Mouse (Mus musculus) spleen, adult 12 weeks (tissue): Measurements from ENCODE around the gene Spx.
A peak's percentile ranks its signal among the peaks of the same experiment; 100 is the strongest.

Experiments
- DNase-seq: peaks from one replicate; pipeline ENCODE4 v3.0.0; 2022; ENCODE audit warnings: low spot score

Spx gene

DNA sequence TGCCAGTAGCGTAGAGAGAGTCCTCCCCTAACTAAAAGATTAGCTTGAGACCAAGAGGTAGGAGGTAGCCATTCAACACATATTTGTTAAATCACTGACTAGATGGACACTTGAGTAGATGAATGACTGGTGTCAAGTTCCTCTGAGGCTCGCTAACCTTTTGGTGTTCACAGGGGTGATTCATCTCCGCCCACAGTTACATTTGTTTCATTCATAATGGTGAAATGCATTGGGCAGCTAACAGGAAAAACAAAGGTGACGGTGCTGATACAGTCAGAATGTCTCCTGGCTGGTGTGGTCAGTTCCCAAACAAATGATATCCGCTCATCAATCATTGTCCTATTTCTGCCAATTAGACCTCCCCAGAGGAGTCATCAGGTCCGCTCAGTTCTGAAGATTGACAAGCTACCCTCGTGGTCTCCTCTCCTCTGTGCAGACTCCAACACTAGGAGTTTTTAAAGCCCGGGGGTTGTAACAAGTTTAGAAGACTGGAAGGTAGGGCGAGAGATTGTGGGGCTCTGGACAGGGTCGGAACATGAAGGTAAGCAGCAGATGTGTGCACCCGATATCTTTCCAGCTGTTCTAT lies at the start of gene Spx:
Gene Spx, plus strand, starts transcription at position 536 of the 586 bp plus-strand sequence.
- no peak for DNase-seq

DNA sequence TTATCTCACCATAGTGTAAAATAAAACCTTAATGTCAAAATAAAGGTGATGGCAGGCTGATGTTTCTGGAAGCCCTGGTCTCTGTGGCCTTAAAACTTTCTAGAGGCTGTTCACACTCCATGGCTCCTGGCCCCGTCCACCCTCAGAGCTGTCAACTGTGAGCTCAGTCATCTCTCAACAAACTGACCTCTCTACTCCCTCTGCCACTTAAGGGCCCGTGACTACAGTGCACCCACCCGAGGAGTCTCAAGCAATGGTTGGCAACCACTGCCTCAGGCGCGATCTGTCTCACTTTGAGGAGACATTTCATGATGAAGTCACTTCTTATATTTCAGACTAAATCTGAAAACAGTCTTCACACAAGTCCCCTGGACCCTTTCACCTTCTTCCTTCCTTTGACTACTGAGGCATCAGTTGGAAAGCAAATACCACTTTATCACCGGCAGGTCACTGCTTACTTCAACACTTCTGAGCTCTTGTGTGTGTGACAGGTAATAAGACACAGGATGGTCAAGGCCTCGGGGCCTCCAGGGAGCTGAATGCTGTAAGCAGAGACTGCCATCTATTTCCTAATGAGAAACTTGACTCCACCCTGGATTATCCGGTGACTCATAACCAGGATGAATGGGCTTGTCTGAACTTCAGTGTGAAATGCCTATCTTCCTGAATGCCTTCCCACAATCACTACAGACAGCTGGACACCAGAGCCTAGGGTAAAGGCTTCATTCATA lies 47.3 kb upstream of the Spx start:
- no peak for DNase-seq

DNA sequence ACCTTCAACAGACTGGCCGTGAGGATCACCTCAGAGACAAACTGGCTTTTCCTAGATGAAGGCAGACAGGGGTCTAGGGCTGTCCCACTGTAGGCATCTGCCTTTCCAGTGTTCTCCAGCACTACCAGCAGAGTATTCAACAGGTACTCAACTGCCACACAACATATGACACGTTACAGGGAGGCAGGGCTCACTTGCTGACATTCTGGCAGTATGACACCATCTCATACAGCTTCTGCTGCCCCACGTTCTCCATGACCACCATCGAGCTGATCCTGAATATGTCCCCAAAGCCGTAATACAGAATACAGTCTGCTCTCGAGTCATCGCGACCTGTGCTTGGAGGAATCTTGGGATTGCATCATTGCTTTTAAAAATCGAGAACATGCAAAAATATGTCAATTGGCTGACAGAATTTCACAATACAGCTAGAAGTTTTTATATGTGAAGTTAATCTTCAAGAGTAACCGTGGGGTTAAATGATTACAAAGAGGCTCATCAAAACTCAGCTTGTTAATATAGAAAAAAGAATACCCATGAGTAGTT lies 46.7 kb upstream of the Spx start:
- DNase-seq = no peak

DNA sequence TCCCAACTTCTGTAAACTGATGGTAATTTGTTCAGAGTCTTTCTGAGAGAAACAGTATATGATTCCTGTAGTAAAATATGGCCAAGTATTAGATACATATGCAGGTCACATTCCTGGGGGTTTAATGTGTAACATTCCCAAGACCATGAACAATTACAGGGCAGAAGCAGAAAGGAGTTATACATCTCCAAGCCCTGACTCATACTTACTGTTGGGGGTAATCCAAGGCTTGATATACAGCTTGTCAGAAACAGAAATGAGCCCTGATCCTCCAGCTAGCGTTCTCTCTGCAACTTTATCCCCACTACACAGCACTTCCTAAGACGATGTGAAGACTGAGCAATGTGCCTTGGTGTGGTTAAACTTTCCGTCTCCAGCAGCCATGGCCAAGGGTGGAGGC lies 45.7 kb upstream of the Spx start:
- no peak for DNase-seq

DNA sequence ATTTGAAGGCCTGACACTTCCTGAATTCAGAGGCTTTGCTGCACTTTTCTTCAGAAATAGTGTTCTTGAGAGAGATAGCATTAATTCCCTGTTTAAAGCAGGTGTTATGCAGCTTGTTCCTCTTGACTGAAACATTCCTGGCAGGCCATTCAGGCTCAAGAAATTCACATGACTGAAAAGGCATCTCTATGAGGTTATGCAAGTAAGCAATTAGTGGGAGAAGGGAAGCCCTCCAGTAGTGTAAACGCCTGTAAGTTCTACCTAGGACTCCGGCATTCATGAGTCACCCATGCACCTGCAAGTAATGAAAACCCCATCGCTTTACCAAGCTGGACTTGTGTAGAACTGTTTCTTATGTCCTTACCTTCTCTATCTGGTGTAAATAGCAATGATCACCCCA lies 43.7 kb upstream of the Spx start:
- no peak for DNase-seq

DNA sequence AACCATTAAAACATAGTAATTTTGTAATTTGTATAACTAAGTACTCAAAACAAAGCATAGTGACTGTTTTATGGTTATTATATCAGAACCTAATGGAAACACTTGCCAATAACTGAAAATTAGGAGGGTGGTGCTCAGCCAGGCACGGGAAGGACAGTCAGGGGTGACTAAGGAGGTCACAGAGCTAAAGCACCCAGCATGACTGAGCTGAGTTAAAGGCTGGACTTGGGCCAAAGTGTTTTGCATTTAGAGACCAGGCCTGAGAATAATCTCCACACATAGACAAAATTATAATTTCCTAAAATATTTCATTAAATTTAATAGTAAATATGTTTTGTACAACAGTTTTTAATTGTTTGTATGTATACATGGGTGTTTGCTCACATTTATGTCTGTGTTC lies 36.2 kb upstream of the Spx start:
- DNase-seq = no peak

DNA sequence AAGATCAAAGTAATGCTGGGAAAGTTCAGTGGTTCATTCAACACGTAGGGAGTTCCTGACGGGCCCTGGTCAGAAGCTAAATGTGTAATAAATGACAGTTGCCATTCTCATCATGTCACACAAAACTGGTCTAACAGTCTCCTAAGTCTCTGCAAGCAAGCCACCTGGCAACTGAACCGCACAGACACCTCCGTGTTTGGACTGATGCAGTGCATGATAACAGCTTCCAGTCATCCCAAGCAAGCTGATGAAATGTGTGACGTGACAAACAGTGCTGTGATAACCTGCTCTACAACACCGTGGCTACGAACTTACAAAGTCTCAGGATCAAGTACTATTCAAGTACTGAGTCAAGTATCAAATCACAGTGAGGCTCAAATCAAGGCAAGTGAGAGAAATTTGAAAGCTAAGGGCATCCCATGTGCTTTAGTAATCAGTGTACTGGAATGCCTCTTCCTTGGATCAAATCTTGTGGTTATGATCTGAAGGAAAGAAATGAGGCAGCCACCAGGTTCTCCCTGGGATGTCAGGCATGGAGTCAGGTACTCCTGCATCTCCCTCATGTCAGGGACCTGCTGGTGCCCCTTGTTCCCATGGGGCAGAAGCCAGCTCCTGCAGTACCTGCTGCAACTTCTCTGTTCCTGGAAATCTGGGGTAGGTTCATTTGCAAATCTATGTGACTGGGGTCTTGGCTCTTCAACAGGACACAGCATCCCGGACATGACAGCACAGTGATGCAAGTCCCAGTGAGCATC lies 34.5 kb upstream of the Spx start:
- DNase-seq = no peak

DNA sequence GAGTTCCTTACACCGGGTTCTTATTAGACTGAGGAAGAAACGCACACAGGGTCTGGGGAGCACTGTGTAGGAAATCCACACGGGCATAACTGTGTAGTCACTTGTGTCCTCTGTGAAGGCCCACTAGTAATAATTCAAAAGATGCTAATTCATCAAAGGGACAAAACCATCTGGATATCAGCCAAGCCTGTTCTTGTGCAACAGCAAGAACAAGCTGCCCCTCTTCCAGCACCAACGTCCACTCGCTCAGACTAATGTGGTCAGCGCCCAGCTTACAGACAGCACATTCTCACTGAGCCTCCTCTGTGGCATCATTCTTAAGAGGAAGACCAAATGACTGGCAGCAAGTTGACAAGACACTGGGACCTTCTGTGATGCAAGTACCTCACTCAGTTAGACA lies 33.3 kb upstream of the Spx start:
- DNase-seq = no peak

DNA sequence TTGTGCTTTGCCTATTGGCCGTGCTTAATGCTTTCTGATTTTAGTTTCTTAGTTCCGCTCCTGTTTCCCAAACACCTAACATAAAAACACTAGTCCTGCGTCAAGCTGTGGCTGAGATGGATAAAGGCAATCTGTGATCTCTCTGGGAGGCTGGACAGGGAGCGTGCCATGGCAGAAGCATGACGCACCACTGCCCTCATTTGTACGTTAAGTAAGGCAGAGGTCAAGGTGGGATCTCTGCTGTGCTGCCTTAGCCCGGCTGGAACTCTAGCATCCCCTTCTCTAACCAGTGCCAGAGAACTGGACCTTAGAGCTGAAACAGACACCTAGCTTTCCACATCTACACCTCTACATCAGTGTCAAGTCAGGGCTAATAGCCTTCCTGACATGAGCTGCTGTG lies 31.6 kb upstream of the Spx start:
- no peak for DNase-seq

DNA sequence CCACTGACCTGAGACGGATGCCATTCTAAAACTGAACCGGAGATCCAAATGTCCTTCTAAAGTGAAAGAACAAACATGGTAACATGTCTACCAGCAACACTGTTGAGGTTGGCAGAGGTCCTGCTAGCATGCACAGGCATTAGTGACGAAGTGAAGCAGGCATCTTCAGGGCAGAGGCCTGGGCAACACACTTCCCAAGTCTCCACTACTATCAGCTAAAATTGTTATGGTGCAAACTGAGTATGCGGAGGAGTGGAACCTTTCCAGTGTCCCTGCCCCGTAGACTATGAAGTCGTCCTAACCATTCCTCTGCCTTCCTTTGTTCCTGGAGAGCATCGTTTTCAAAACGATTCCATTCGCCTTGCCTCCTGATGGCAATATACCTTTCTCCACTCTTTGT lies 28.7 kb upstream of the Spx start:
- no peak for DNase-seq

DNA sequence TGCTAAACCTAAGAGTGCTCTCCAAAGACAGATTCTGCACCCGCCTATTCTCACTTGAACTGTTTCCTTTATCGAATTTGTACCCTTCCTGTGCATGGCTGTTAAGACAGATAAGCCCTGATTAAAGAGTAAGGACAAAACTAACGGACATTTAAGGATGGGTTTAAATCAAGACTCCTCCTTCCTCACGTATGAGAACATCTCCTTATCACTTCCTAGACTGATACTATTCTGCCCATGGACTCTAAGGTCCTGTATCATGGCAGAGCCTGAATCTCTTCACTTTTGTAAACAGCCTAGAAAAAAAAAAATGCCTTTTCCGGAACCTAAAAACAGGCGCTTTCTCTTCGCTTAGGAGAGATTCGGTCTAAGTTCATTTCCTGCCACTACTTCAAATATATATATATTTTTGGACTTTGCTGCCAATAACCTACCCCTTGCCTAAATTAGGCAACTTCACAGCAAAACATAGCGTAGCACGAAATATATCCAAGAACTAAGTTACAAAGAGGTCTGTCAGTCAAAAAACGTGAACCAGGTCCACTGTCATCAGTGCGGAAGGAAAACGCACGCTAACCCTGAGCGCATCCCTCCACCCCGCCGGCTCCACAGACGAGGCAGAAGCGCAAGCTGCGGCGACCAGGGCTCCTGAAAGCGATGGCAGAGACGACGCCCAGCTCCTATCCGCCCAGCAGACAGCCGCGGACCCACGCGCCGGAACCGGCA lies 26.8 kb upstream of the Spx start:
- DNase-seq = no peak

DNA sequence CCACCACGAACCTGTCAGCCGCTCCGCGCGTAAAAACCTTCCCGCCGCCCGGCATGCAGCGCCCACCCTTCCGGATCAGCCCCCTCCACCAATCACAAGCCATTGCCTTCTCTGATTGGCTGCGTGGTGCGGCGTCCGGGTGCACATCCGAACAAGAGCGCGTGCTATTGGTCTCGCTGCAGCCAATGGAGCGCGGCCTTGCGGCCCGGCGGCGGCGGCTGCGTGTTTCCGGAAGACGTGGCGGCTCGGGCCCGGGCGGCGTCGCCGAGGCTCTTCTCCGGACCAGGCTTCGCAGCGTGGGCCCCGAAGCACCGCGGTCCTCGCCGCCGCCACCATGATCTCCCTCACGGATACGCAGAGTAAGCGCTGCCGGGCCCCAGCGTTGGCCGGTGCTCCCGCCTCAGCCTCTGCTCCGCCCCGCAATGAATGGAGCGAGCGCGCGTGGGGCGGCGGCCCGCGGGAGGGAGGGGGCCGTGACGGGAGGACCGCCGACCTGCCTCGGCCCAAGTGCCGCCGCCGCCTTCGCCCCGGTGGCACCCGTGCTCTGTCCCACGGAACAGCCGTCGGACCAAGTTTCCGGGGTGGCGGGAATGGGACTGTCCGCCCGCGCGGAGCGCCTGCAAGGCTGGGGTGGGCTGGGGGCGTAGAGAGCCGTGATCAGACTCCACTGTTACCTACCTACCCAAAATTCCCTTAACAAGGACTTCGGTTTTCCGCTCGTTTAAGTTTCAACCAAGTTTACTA lies 26.1 kb upstream of the Spx start, which contains the start of the genes Recql and Golt1b:
Gene Recql, minus strand, starts transcription at position 77 of the 744 bp plus-strand sequence.
Gene Golt1b, plus strand, starts transcription at position 211 of the 744 bp plus-strand sequence.
- DNase-seq = peak; percentile 96

DNA sequence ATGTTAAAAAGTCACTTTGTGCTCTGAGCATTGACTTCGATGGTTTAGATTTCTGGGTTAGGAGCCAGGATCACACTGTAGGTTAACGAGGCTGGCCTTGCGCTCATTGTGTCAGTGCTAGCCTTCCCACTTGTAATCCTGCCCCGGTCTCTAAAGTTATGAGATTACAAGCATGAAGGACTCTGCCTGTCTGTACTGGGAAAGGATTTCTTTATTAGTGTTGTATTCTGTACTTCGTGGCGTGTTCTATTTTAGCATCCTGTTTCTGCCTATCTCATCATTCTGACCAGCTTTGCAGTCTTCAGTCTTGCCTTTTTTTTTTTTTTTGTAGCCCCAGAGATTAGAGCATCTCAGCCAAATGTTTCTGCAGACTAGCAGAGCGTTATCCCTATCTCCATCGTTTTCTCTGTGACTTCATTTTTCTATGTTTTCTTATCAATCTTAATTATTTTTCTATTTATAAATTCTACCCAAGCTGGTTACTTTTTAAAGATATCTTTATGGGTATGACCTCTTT lies 25.4 kb upstream of the Spx start:
- no peak for DNase-seq

DNA sequence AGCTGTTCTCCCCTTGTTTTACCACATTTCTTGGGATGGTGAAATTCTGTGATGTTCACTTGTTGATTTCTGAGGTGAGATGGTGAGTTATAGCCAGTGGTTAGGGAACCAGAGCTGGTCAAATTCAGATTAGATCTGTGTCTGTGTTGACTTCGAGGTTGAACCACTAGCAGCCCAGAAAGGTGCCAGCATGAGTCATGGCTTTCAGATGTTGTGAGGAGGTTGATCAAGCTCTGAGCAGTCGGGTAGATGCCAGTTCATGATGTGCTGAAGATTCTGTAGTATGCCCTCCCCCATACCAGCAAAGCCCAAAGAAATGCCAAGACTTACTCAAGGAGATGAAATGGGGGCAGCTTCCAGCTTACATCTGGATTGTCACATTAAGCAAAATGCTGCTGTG lies 24.1 kb upstream of the Spx start:
- no peak for DNase-seq

DNA sequence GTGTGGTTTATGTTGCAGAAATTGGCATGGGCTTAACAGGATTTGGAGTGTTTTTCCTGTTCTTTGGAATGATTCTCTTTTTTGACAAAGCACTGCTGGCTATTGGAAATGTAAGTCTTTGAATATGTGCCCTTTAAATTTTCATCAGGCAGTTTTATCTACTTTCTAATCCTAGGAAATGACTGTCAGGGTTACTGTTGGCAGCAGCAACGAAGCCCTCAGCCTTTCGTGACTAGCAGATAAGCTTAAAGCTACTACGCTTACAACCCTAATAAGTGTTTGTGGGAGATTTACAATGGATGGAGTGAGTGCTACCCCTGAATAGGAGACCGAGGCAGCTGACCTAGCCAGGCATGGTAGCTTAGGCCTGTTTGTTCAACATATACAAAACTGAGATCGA lies 20.9 kb upstream of the Spx start:
- no peak for DNase-seq

DNA sequence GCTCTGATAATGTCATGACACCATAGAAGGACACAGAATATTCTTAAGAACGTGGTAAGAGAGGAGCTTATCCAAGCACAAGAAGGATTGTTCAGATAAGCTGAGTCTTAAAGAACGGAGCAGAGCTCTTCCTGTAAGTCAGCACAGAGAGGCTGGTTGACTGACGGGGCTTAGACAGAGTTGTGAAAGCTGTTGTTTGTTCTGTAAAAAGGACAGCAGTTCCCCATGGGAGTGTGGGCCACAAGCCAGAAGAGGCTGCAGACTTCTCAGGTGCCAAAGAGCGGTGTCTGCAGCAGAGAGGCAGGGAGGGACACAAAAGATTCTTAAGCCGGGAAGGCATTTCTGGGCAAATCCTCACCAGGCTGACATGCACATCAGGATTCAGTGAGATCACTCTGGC lies 18.6 kb upstream of the Spx start:
- no peak for DNase-seq

DNA sequence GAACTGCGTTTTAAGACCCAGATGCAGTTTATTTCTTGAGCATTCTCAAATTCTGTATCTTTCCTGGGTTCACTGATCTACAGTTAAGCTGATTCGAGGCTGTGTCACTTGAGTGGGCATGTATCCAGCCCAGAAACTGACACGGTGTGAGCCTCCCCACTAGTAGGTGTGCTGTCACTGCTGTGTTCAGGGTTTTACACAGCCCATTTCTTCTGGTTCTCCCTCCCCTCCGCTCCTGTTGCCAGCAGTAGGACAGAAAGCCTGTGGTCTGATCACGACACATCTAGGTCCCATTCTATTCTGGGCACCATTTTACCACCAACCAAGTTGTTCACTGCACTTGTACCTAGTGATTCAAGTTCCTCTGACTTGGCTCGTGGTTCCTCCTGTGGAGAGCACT lies 17.5 kb upstream of the Spx start:
- DNase-seq = no peak

DNA sequence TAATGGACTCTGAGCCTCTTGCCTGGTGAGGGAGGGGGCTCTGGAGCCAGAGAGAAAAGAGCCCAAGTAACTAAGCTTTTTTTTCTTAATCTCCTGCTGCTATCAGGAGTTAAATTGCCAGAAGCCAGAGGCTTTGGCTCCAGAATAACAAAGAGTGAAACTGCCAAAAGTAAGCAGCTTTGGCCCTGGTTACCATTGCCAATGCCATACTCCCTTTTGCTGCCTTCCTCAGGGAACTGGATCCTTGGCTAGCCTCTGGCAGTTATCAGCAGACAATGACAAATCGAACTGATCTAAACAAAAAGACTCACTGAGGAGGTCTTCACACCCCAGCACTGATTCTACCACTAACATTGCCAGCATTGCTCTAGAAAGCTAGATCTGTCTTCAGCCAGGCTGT lies 2.1 kb upstream of the Spx start:
- no peak for DNase-seq

DNA sequence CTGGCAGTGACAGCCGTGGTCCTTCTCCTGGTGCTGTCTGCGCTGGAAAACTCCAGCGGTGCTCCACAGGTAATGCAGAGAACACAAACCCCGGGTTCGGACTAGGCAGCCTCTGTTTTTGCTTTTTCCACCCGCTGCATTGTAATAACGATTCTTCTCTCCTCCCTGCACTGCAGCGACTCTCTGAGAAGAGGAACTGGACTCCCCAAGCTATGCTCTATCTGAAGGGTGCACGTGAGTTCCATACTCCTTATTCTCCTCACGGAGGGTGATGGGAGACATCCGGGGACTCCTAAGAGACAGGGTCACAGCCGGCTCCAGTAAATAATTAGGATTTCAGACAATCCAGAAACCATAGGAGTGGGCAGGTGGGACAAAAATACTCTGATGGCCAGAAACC lies 604 bp downstream of the Spx start:
- DNase-seq = no peak

DNA sequence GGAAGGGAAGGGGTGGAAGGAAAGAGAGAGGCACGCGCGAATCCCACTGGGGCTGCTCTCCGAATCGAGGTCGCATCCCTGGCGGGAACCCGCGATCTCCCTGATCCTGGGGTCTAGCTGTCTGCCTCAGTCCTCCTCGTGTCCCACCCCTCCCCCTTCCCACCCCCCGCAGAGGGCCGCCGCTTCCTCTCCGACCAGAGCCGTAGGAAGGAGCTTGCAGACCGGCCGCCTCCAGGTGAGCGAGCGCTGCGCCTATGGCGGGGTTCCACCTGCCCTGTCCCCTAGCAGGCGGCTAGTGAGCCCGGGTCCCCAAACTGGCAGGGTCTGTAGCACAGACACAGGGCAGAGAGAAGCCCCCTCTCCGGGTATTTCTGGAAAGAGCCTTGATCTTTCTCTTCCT lies 1.4 kb downstream of the Spx start:
- no peak for DNase-seq

DNA sequence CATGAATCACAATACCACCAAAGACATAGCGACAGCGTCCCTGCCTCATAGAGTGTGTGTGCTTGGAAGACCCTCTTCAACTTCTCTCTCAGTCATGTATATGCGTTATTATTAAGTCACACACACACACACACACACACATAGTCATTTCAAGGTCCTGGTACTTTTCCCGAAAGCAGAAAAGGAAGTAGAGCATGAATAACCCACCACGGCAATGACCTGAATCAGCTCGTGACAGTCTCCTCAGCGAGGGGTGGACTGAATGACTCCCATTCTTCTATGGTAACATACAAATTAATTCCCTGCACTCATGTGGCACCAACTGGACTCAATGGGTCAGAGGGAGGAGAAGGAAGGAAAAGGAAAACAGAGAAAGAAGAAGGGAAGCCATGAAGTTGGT lies 11.7 kb downstream of the Spx start:
- no peak for DNase-seq
